Mouse (Mus musculus): ENCODE data around the gene Rdh1. TPM values are rescaled to one million over a fixed set of nuclear protein-coding genes. Genes with fewer than 3 reads are reported as not detected.
A peak's percentile ranks its signal among the peaks of the same experiment; 100 is the strongest.

Gene Rdh1
- total and polyA plus RNA-seq, 3 experiments, result not detected

DNA sequence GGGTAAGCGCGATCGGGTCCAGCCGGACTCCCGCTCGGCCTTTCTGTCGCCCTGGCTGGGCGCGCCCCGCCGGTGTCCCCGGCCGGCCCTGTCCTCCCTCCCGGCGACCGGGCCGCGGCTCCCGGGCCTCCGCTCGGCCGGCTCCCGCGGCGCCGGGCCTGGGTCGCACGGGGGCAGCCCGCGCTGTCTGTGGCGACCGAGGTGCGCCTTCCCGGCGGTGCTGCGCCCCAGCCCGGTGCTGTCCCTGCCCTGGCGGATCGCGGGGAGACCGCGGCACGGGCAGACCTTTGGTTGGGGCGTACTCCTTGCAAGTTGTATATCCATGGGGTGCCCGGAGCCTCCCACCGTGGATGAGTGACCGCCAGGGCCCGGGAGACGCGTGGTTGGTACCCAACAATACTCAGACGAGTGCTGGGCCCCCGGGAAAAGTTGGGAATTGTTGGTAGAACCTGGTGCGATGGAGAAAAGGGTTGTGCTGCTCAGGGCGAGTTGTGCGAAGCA lies 19.8 kb upstream of the Rdh1 start:
- Histone ChIP-seq H3K36me3 (replicated peaks in 1 of 2; ENCODE audit: control insufficient read depth in 1 of 2, insufficient read depth in 1 of 2, low read length in 1 of 2) (peaks cover 32 to 35% of the 10 kb centered on the region in 2 experiments), H3K4me3 (replicated peaks in 1 of 3; ENCODE audit: low read depth in 2 of 3, low read length in 2 of 3, poor library complexity in 1 of 3) (peak overlapping the region; percentile 49 to 96 (median 83)), H3K27ac (ENCODE audit: insufficient read depth, low read depth) (no peak overlapping the region), H3K9ac (ENCODE audit: insufficient read depth, low read depth) (peak overlapping the region; percentile 93), H3K27me3 (replicated peaks) (peaks cover 13% of the 10 kb centered on the region), H3K4me2 (ENCODE audit: insufficient read depth, low read depth, poor library complexity, severe bottlenecking) (peak overlapping the region; percentile 51), H3K9me3 (replicated peaks; ENCODE audit: low read length) (no peaks in the 10 kb centered on the region), H3K79me2 (replicated peaks; ENCODE audit: control insufficient read depth, extremely low read depth, insufficient read depth, poor library complexity, severe bottlenecking) (peaks cover 5% of the 10 kb centered on the region; the same call in 1 of the 2 replicates), H3K4me1 (ENCODE audit: control insufficient read depth in 1 of 2, insufficient read depth in 2 of 2) (peaks cover 5 to 23% of the 10 kb centered on the region in 2 experiments; a peak in 2 of 4 replicates)
- dilution Hi-C loops (cut with MboI; ENCODE audit: extremely low pct_ligation_motif_present, extremely low pct_unique_long_range_greater_than_20kb, low sequenced_read_pairs) (no loop called here), in situ Hi-C loops (cut with MboI; ENCODE audit: low pct_ligation_motif_present, low pct_unique_long_range_greater_than_20kb, low sequenced_read_pairs) (loop anchor here (10.0 to 25.0 kb wide), 3 partner anchors 65 to 198 kb away; no protein-coding TSS in a partner anchor)
- DNase-seq (ENCODE audit: extremely low read depth), result peak; percentile 10
- TF ChIP-seq TBP (conservative IDR thresholded peaks at IDR 0.05; ENCODE audit: low read depth, low read length), result no peak
- no peak for TF ChIP-seq RAD21 (IDR thresholded peaks at IDR 0.05; ENCODE audit: low read depth, low read length)
- TF ChIP-seq ZMIZ1 (IDR thresholded peaks at IDR 0.05; ENCODE audit: low read depth, low read length), result no peak
- TF ChIP-seq GABPA (IDR thresholded peaks at IDR 0.05; ENCODE audit: insufficient replicate concordance, low read depth, low read length), result no peak
- no peak for TF ChIP-seq USF1 (IDR thresholded peaks at IDR 0.05; ENCODE audit: low read depth, low read length)
- no peak for TF ChIP-seq JUN (IDR thresholded peaks at IDR 0.05; ENCODE audit: insufficient read depth, low read depth, low read length)
- no peak for TF ChIP-seq CHD1 (IDR thresholded peaks at IDR 0.05; ENCODE audit: low read depth, low read length)
- no peak for TF ChIP-seq ZC3H11A (IDR thresholded peaks at IDR 0.05; ENCODE audit: low read depth, low read length)
- no peak for TF ChIP-seq JUND (conservative IDR thresholded peaks at IDR 0.05; ENCODE audit: low read depth, low read length)
- no peak for TF ChIP-seq MYC (IDR thresholded peaks at IDR 0.05; ENCODE audit: low read depth, low read length)
- TF ChIP-seq NRF1 (IDR thresholded peaks at IDR 0.05; ENCODE audit: low read depth, low read length), result no peak
- TF ChIP-seq ZNF384 (IDR thresholded peaks at IDR 0.05; ENCODE audit: low read depth, low read length), result no peak
- no peak for TF ChIP-seq SIN3A (IDR thresholded peaks at IDR 0.05; ENCODE audit: low read length)
- no peak for TF ChIP-seq BHLHE40 (IDR thresholded peaks at IDR 0.05; ENCODE audit: low read depth, low read length)
- TF ChIP-seq SMC3 (IDR thresholded peaks at IDR 0.05; ENCODE audit: low read depth, low read length), result no peak
- TF ChIP-seq MXI1 (IDR thresholded peaks at IDR 0.05; ENCODE audit: low read depth, low read length), result no peak
- no peak for TF ChIP-seq PAX5 (IDR thresholded peaks at IDR 0.05; ENCODE audit: low read length)
- TF ChIP-seq HCFC1 (IDR thresholded peaks at IDR 0.05; ENCODE audit: low read depth, low read length), result no peak
- no peak for TF ChIP-seq MAFK (IDR thresholded peaks at IDR 0.05; ENCODE audit: insufficient replicate concordance, low read length)
- TF ChIP-seq UBTF (IDR thresholded peaks at IDR 0.05; ENCODE audit: low read depth, low read length), result no peak

DNA sequence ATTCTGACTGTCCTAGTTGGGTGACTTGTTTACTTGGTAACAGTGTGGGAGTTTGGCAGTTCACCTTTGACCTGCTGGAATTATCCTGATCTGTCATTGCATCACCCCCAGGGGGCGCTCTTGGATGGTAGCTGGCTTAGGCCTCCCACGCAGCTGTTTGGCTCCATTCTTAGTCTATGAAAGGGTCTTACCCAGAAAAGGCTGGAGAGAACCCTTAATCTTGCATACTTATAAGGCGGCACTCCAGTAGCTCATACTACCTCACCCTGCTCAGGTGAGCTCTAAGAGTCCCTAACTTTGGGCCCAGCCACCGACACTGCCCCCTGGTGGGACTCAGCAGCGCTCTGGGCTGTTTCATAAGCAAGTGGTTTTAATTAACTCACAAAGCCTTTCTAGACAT lies 14.9 kb upstream of the Rdh1 start:
- Histone ChIP-seq H3K36me3 (replicated peaks in 1 of 2; ENCODE audit: control insufficient read depth in 1 of 2, insufficient read depth in 1 of 2, low read length in 1 of 2) (peaks cover 32 to 61% of the 10 kb centered on the region in 2 experiments), H3K4me3 (replicated peaks in 1 of 3; ENCODE audit: low read depth in 2 of 3, low read length in 2 of 3, poor library complexity in 1 of 3) (no peak overlapping the region), H3K27me3 (replicated peaks) (no peaks in the 10 kb centered on the region), H3K79me2 (replicated peaks; ENCODE audit: control insufficient read depth, extremely low read depth, insufficient read depth, poor library complexity, severe bottlenecking) (peaks cover 5% of the 10 kb centered on the region; the same call in 1 of the 2 replicates), H3K4me2 (ENCODE audit: insufficient read depth, low read depth, poor library complexity, severe bottlenecking) (no peak overlapping the region), H3K9ac (ENCODE audit: insufficient read depth, low read depth) (no peak overlapping the region), H3K27ac (ENCODE audit: insufficient read depth, low read depth) (no peak overlapping the region), H3K4me1 (ENCODE audit: control insufficient read depth in 1 of 2, insufficient read depth in 2 of 2) (peaks cover 5 to 29% of the 10 kb centered on the region in 2 experiments; a peak in 2 of 4 replicates), H3K9me3 (replicated peaks; ENCODE audit: low read length) (no peaks in the 10 kb centered on the region)
- dilution Hi-C loops (cut with MboI; ENCODE audit: extremely low pct_ligation_motif_present, extremely low pct_unique_long_range_greater_than_20kb, low sequenced_read_pairs), result no loop called here
- TF ChIP-seq MEF2A (IDR thresholded peaks at IDR 0.05; ENCODE audit: borderline replicate concordance, low read depth, low read length), result no peak
- TF ChIP-seq RAD21 (IDR thresholded peaks at IDR 0.05; ENCODE audit: low read depth, low read length), result peak; percentile 15
- TF ChIP-seq SMC3 (IDR thresholded peaks at IDR 0.05; ENCODE audit: low read depth, low read length), result peak; percentile 18; the same call in 1 of the 2 replicates
- TF ChIP-seq BHLHE40 (IDR thresholded peaks at IDR 0.05; ENCODE audit: low read depth, low read length), result no peak
- no peak for TF ChIP-seq TBP (conservative IDR thresholded peaks at IDR 0.05; ENCODE audit: low read depth, low read length)
- no peak for TF ChIP-seq E2F4 (IDR thresholded peaks at IDR 0.05; ENCODE audit: insufficient replicate concordance, low read depth, low read length)
- TF ChIP-seq KAT2A (IDR thresholded peaks at IDR 0.05; ENCODE audit: insufficient replicate concordance, low read length), result no peak
- TF ChIP-seq CTCF (conservative IDR thresholded peaks at IDR 0.05 in 1 of 2, IDR thresholded peaks at IDR 0.05 in 1 of 2; ENCODE audit: low read depth in 2 of 2, low read length in 2 of 2), result peak; percentile 81 to 85
- TF ChIP-seq USF2 (conservative IDR thresholded peaks at IDR 0.05; ENCODE audit: low read depth, low read length), result no peak
- no peak for TF ChIP-seq ETS1 (conservative IDR thresholded peaks at IDR 0.05; ENCODE audit: low read depth, low read length)
- in situ Hi-C loops (cut with MboI; ENCODE audit: low pct_ligation_motif_present, low pct_unique_long_range_greater_than_20kb, low sequenced_read_pairs), result loop anchor here (25.0 kb wide), 1 partner anchor 193 kb away; no protein-coding TSS in a partner anchor
- peak; percentile 51 for DNase-seq (ENCODE audit: extremely low read depth)

Measured in CH12.LX (cell line).